22 mouse cellular contexts compared by ENCODE assay signal in the genomic region with DNA sequence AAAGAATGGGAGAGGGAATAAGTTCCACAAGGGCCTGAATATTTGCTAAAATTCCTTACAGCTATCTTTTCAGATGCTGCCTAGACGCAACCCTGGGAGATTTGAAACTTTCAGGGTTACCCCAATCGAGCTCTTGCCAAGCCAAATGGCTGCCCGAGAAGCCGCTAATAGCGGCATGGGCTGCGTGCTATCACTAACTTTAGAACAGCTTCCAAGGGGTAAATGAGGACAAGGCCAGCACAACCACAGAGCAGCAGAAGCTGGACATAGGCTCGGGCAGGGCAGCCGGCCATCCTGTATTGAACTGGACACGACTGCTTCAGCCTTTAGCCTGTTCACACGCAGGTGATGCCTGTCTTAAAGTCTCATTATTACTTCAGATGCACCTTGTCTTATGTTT. TPM values are rescaled to one million over a fixed set of nuclear protein-coding genes. Genes with fewer than 3 reads are reported as not detected.
DNase-seq lines count a peak whose midpoint lies in the region; ATAC-seq and TF ChIP-seq lines count a peak whose summit lies in the region.
"Had no signal": no experiment of that assay in that cellular context is flagged by ENCODE, and none has a peak within 500 bp of the region (broad histone marks: within the 10 kb centered on the region; RNA-seq: fewer than 3 reads in every experiment).

No protein-coding gene starts in this region.

- no peaks in the 10 kb centered on the region for H3K27me3 ChIP-seq in liver, adult 2 months (ENCODE audit: control insufficient read depth, insufficient read depth, low read length)
- H3K27me3 ChIP-seq in liver, embryonic 12.5 days (replicated peaks): no peaks in the 10 kb centered on the region
- no peaks in the 10 kb centered on the region for H3K27me3 ChIP-seq in kidney, embryonic 14.5 days (ENCODE audit: control insufficient read depth, insufficient read depth, low read length)
- H3K27me3 ChIP-seq: forebrain, embryonic 15.5 days; neural tube, embryonic 15.5 days; Patski had no signal

- H3K9ac ChIP-seq in liver, adult 2 months (ENCODE audit: low read depth, low read length): no peak overlapping the region
- H3K9ac ChIP-seq in liver, embryonic 12.5 days: no peak overlapping the region
- H3K9ac ChIP-seq in kidney, embryonic 14.5 days (ENCODE audit: low read depth, low read length): no peak overlapping the region
- H3K9ac ChIP-seq: forebrain, embryonic 15.5 days; neural tube, embryonic 15.5 days had no signal

- 82% methylated on average over 10 of the region's 10 CpGs for WGBS in liver, adult 2 months
- WGBS in liver, embryonic 12.5 days (ENCODE audit: insufficient replicate concordance): 77% methylated on average over 10 of the region's 10 CpGs
- WGBS in kidney, embryonic 14.5 days: 87% methylated on average over 10 of the region's 10 CpGs

- H3K4me2 ChIP-seq in liver, embryonic 12.5 days: no peak overlapping the region
- no peak overlapping the region for H3K4me2 ChIP-seq in kidney, embryonic 14.5 days (replicated peaks; ENCODE audit: low read depth, low read length)
- H3K4me2 ChIP-seq: forebrain, embryonic 15.5 days; midbrain, embryonic 11.5 days; neural tube, embryonic 15.5 days had no signal

- no peak for TF ChIP-seq CTCF in liver, adult 2 months (IDR thresholded peaks at IDR 0.05; ENCODE audit: low read depth, low read length)

- 0 out of 2 replicates have a peak, but pooled peaks cover 3% of the 10 kb centered on the region for H3K4me1 ChIP-seq in liver, adult 2 months (ENCODE audit: control insufficient read depth, insufficient read depth, low read length)
- H3K4me1 ChIP-seq in liver, embryonic 12.5 days: no peaks in the 10 kb centered on the region
- no peaks in the 10 kb centered on the region for H3K4me1 ChIP-seq in kidney, embryonic 14.5 days (ENCODE audit: control insufficient read depth, insufficient read depth, low read length)
- H3K4me1 ChIP-seq: embryonic facial prominence, embryonic 10.5 days; forebrain, embryonic 15.5 days; neural tube, embryonic 15.5 days had no signal

- no peak for TF ChIP-seq POLR2A in liver, adult 2 months (IDR thresholded peaks at IDR 0.05; ENCODE audit: extremely low read depth, insufficient read depth, low read length)

- H3K79me2 ChIP-seq in liver, adult 2 months (ENCODE audit: control insufficient read depth, insufficient read depth, low read length): no peaks in the 10 kb centered on the region

- no peak overlapping the region for H3K4me3 ChIP-seq in liver, adult 2 months (ENCODE audit: insufficient read depth, low read depth, low read length)
- no peak overlapping the region for H3K4me3 ChIP-seq in liver, embryonic 12.5 days
- H3K4me3 ChIP-seq in kidney, embryonic 14.5 days (ENCODE audit: low read length): no peak overlapping the region
- H3K4me3 ChIP-seq: embryonic facial prominence, embryonic 10.5 days; forebrain, embryonic 15.5 days; neural tube, embryonic 15.5 days had no signal

- no peaks in the 10 kb centered on the region for H3K36me3 ChIP-seq in liver, adult 2 months (ENCODE audit: control insufficient read depth, insufficient read depth, low read length)
- H3K36me3 ChIP-seq in liver, embryonic 12.5 days: no peaks in the 10 kb centered on the region
- no peaks in the 10 kb centered on the region for H3K36me3 ChIP-seq in kidney, embryonic 14.5 days (ENCODE audit: control insufficient read depth, insufficient read depth, low read length)
- H3K36me3 ChIP-seq: embryonic facial prominence, embryonic 10.5 days; forebrain, embryonic 15.5 days; neural tube, embryonic 15.5 days had no signal

- no peak overlapping the region for H3K27ac ChIP-seq in liver, adult 2 months (replicated peaks; ENCODE audit: insufficient read depth, low read depth, low read length)
- H3K27ac ChIP-seq in liver, embryonic 12.5 days: no peak overlapping the region
- no peak overlapping the region for H3K27ac ChIP-seq in kidney, embryonic 14.5 days (ENCODE audit: low read depth, low read length)
- H3K27ac ChIP-seq: embryonic facial prominence, embryonic 10.5 days; forebrain, embryonic 15.5 days; hindbrain, postnatal 0 days; neural tube, embryonic 15.5 days had no signal

- no peak for ATAC-seq in liver, embryonic 12.5 days
- no peak for ATAC-seq in kidney, embryonic 14.5 days (ENCODE audit: low FRiP score, low TSS enrichment)
- ATAC-seq: activated CD4-positive, CD25-positive, alpha-beta regulatory T cell, adult 4 months; forebrain, embryonic 15.5 days; hindbrain, postnatal 0 days; Patski had no signal

- no peaks in the 10 kb centered on the region for H3K9me3 ChIP-seq in liver, embryonic 12.5 days (replicated peaks)
- no peaks in the 10 kb centered on the region for H3K9me3 ChIP-seq in kidney, embryonic 14.5 days (ENCODE audit: control insufficient read depth, low read length)
- H3K9me3 ChIP-seq: embryonic facial prominence, embryonic 10.5 days; forebrain, embryonic 15.5 days; neural tube, embryonic 15.5 days had no signal

- DNase-seq in liver, adult 2 months (ENCODE audit: extremely low read depth, low read depth, low spot score): peak; percentile 29
- peak; percentile 54 to 57 for DNase-seq in adrenal gland, postnatal 36 days
- peak; percentile 44 to 51 for DNase-seq in heart, adult 9 months (ENCODE audit: low spot score in 2 of 2)
- DNase-seq in testis, postnatal 10 days (ENCODE audit: low spot score): peak; percentile 68
- DNase-seq in spleen, adult 12 weeks (ENCODE audit: low spot score): no peak
- DNase-seq: cerebellum, adult 18-20 months; kidney, adult 2 months; kidney, postnatal 36 days; lung, adult 18-20 months; lung, postnatal 4 days; right cerebral cortex, adult 18-20 months; spleen, adult 18-20 months; thymus, postnatal 14 days had no signal

RNA-seq across cellular contexts. Expression of a gene that starts 18.4 kb away (rescaled TPM):
- total RNA-seq in liver, adult 2 months (2014; rRNA removed): 19.5 and 20.7 TPM in 2 replicates
- 15.1 and 17.5 TPM in 2 replicates for polyA plus RNA-seq in liver, adult 2 months (2012; rRNA removed)
- polyA plus RNA-seq in liver, embryonic 12.5 days (2016; fragmentation: Nextera tagmentation; extraction: Ambion mirVana): 15.2 and 15.3 TPM in 2 replicates
- 10 to 100 TPM; 18.7 to 23.8 TPM for total RNA-seq in adrenal gland, postnatal 36 days (2021)
- 23.3 and 24.0 TPM in 2 replicates for polyA plus RNA-seq in kidney, embryonic 14.5 days (2014; fragmentation: Nextera tagmentation; extraction: Ambion mirVana)

RNA-seq across cellular contexts. Expression of a gene that starts 23.0 kb away (rescaled TPM):
- total RNA-seq in liver, adult 2 months (2014; rRNA removed): 1.0 and 1.2 TPM in 2 replicates
- polyA plus RNA-seq in liver, adult 2 months (2012; rRNA removed): 0.20 and 0.64 TPM in 2 replicates
- 6.9 and 7.7 TPM in 2 replicates for polyA plus RNA-seq in liver, embryonic 12.5 days (2016; fragmentation: Nextera tagmentation; extraction: Ambion mirVana)
- total RNA-seq in adrenal gland, postnatal 36 days (2021): 1 to 10 TPM; 5.3 to 7.0 TPM
- polyA plus RNA-seq in kidney, embryonic 14.5 days (2014; fragmentation: Nextera tagmentation; extraction: Ambion mirVana): 15.3 and 16.1 TPM in 2 replicates

RNA-seq across cellular contexts. Expression of a gene that starts 32.2 kb away (rescaled TPM):
- 0.07 TPM in 1 of 2 replicates, not detected in the other for total RNA-seq in liver, adult 2 months (2014; rRNA removed)
- not detected in 2 replicates for polyA plus RNA-seq in liver, adult 2 months (2012; rRNA removed)
- polyA plus RNA-seq in liver, embryonic 12.5 days (2016; fragmentation: Nextera tagmentation; extraction: Ambion mirVana): 0.41 and 0.42 TPM in 2 replicates
- under 1 TPM; 0.17 to 0.20 TPM for total RNA-seq in adrenal gland, postnatal 36 days (2021)
- 0.43 and 0.46 TPM in 2 replicates for polyA plus RNA-seq in kidney, embryonic 14.5 days (2014; fragmentation: Nextera tagmentation; extraction: Ambion mirVana)
